Mouse (Mus musculus) left cerebral cortex, postnatal 4 days (tissue): ENCODE data around the gene Utp18. TPM values are rescaled to one million over a fixed set of nuclear protein-coding genes. Genes with fewer than 3 reads are reported as not detected.
"Not testable (repeated sequence)": the region's sequence is repeated elsewhere in the genome, so short reads cannot be mapped to it uniquely, and the experiment has no call there.

Source experiments
- DNase-seq: peaks from one replicate; pipeline ENCODE4 v3.0.0-alpha.2; 2022
- intact Hi-C: fragments of 180-260 bp; cut with DNase I; formaldehyde crosslinking; loops from one replicate; pipeline ENCODE4 v1.15.1; 2025
- total RNA-seq, 2 experiments: library from RNA; stranded (reverse); gene quantifications; 2 replicates each; pipeline ENCODE4 v1.2.3; 2021

Gene Utp18
- total RNA-seq: 10 to 100 TPM; 32.2 to 32.9 TPM

- intact Hi-C loops: no loop called here
- peak; percentile 99 for DNase-seq
These were observed at the start of gene Utp18, which contains the start of gene Mbtd1 for GRCm38 (mm10) chr11:93885572-93886410. Gene Utp18, minus strand, starts transcription at chr11:93885766. Gene Mbtd1, plus strand, starts transcription at chr11:93885852.

- intact Hi-C loops: no loop called here
- DNase-seq: no peak
These were observed 43.5 kb upstream of the Utp18 start for GRCm38 (mm10) chr11:93929106-93929505.

GRCm38 (mm10) chr11:93915019-93915418 lies 29.5 kb upstream of the Utp18 start:
- intact Hi-C loops, DNase-seq: not testable (repeated sequence)

GRCm38 (mm10) chr11:93911603-93912002 lies 26.0 kb upstream of the Utp18 start:
- intact Hi-C loops: no loop called here
- no peak for DNase-seq

DNA sequence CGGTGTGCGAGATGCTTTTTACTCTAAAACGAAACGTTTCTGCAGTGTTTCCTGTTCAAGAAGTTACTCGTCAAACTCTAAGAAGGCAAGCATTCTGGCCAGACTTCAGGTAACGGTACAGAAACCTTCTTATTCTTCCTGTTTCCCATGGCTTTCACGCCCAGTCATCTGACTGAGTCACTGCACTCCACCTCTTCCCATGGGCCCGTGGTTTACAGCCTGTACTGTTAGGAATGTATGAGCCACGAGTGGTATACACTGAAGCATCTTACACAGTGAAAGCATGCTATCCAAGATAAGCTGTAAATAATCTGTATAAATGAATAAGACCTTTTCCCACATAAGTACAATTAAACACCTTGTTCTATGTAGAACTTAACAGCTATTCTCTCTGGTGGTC lies 23.3 kb upstream of the Utp18 start:
- intact Hi-C loops: no loop called here
- DNase-seq: no peak

GRCm38 (mm10) chr11:93907839-93908238 lies 22.3 kb upstream of the Utp18 start:
- intact Hi-C loops: no loop called here
- no peak for DNase-seq

GRCm38 (mm10) chr11:93906834-93907233 lies 21.3 kb upstream of the Utp18 start:
- no peak for DNase-seq
- intact Hi-C loops: no loop called here

- DNase-seq: no peak
- intact Hi-C loops: no loop called here
These were observed 12.2 kb upstream of the Utp18 start for GRCm38 (mm10) chr11:93897732-93898131.

DNA sequence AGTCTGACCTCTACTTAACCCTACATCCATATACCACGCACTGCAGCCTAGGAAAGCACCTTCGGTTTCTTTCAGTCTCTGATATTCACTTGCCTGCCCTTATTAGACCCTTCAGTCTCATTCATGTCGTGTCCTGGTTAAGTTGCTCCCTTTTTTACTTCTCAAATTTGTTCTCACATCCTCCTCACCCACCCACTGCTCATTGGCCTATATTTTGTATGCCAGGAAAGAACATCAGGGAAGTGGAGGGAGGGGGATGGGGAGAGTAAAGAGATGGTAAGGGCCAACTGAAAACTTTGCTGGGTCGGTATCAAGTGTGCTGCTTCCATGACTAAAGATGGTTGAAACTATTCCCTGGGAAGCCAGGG lies 1.5 kb upstream of the Utp18 start:
- DNase-seq: no peak
- intact Hi-C loops: no loop called here

- intact Hi-C loops: no loop called here
- peak; percentile 54 for DNase-seq
These were observed 979 bp upstream of the Utp18 start for GRCm38 (mm10) chr11:93886411-93887079.

GRCm38 (mm10) chr11:93884901-93885571 lies 530 bp downstream of the Utp18 start:
- intact Hi-C loops: no loop called here
- DNase-seq: peak; percentile 62

GRCm38 (mm10) chr11:93884068-93884467 lies 1.5 kb downstream of the Utp18 start:
- DNase-seq: no peak
- intact Hi-C loops: no loop called here

- intact Hi-C loops: no loop called here
- no peak for DNase-seq
These were observed 22.9 kb downstream of the Utp18 start for GRCm38 (mm10) chr11:93862638-93863037.

DNA sequence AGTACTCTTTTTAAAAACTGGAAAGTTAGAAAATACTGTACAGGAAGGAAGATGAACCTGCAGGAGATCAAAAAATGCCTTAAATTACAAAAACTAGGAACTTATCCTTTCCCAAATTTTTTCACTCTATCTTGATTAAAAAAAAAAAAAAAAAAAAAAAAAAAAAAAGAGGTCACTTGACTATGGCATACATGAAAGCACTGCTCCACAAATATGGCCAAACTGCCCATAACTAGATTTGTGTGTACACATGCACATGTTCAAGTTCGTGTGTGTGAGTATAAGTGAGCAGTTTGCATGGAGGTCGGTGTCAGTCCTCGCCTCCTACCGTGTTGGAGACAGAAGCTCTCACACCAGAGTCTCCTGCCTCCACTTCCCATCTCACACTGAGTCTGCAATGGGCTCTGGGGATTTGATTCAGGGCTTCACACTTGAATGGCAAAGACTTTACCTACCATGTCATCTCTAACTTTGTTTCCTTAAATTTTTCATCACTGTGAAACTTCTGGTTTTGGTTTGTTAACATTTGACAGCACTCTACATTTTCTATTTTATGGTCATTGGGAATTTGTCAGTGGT lies 23.4 kb downstream of the Utp18 start:
- intact Hi-C loops: no loop called here
- no peak for DNase-seq

DNA sequence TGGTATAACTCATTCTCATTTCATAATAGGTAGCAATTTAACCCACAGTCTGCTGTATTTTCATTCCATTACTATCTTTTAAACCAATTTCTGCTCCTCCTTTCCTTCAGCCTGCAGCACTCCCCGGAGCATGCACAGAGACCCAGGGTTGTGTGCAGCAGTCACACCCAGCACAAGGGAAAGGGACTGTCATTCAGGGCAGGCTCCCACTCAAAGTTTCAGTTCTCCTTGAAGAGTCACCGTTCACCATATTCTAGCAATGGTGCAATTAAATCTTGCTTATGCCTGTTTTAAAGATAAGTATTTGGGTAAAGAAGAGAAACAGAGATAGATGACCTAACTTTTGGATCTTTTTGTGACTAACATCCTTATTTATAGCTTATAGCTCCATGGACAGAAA lies 24.4 kb downstream of the Utp18 start:
- no peak for DNase-seq
- intact Hi-C loops: no loop called here

DNA sequence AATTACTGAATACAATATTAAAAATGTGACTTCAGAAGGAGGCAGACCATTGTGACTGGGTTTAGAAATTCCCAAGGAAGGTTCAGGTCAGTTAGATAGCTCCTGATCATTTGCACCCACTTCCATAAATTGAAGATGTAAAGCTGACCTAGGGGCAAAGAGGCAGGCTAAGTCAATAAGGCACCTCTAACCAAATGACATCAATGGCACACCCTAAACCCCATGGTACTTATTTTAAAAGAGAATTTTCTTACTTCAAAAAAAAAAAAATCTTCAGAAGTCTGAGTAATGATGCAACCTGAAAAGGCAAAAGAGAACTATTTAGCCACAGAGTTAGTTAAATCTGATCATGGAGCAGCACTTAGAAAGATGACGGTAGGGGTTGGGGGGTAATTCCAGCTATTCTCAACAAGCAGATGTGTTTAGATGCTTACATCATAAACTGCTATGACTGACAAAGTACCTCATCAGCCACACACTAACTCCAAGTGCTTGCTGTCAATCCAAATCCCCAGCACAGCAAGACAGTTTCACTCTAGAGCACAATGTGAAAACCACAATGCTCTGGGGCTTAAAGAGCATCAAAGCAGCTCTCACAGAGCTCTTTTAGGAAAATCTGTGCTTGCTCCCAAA lies 24.9 kb downstream of the Utp18 start:
- intact Hi-C loops: no loop called here

GRCm38 (mm10) chr11:93856284-93856955 lies 29.1 kb downstream of the Utp18 start:
- intact Hi-C loops: no loop called here
- peak; percentile 86 for DNase-seq

More for the DNA sequence above, 24.9 kb downstream of the Utp18 start:
- DNase-seq: no peak

DNA sequence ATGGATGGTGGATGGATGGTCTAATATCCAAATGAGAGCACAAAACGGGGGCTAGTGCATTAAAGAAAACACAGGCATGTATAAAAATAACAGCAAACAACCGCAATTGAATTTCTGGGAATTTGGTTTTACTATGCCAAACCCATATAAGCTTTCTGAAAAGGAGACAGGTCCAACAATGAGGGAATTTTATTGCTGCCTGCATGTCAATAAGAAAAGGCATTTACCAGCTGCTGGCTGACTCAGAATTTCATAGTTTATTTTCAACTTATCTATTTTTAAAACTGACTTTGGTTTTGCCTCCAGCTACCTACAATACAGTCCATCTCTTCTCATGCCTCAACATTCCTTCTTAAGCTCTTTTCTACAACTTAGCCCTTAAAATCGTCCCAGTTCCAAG lies 33.0 kb downstream of the Utp18 start:
- intact Hi-C loops: no loop called here
- DNase-seq: no peak

GRCm38 (mm10) chr11:93847342-93847741 lies 38.2 kb downstream of the Utp18 start:
- intact Hi-C loops: no loop called here
- no peak for DNase-seq

DNA sequence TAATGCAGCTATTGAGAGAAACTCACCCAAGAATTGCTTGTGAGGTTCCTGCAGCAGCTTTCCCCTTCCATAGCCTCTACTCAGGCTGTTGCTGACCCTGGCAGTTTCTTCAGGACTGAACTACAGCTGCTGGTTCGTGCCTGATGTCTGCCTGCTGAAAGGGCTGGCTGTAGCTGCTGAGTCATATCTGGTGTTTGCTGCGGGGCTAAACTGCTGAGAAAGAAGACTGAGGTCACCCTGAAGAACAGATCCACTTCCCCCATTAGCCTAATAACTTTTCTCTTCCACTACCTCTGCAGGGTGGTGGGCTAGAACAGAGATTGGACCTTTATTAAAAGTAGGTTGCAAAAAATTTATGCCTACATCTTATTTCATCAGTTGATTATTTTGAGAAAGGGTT lies 49.8 kb downstream of the Utp18 start:
- intact Hi-C loops: loop anchor here (10.0 kb wide), 1 partner anchor 1431 kb away; no protein-coding TSS in a partner anchor
- no peak for DNase-seq
